Mouse (Mus musculus) erythroid progenitor cell, adult 5-6 weeks (primary cell): Measurements from ENCODE around the gene Vmn1r22. TPM values are rescaled to one million over a fixed set of nuclear protein-coding genes. Genes with fewer than 3 reads are reported as not detected.
"Not testable (repeated sequence)": the region's sequence is repeated elsewhere in the genome, so short reads cannot be mapped to it uniquely, and the experiment has no call there.

Experiments
- ATAC-seq: replicated peaks from 2 replicates; pipeline ENCODE4 v1.8.0; 2016; ENCODE audit warnings: moderate number of reproducible peaks, mild to moderate bottlenecking, moderate TSS enrichment, inconsistent platforms; ENCODE audit not compliant: poor library complexity, low FRiP score, severe bottlenecking
- total RNA-seq, 2 experiments: library from RNA; stranded (forward) in 1 of 2; stranded (reverse) in 1 of 2; fragments of 150-400 nt in 1 of 2; fragments of 186-747, 209-891 nt in 1 of 2; gene quantifications; 2 replicates each; pipeline versions ENCODE4 v1.2.3 to v1.2.4; 2015 to 2017; ENCODE audit warnings: low replicate concordance in 2 of 2

Gene Vmn1r22
- total RNA-seq (2015; ENCODE audit: low replicate concordance) (not detected in 2 replicates), total RNA-seq (2017; ENCODE audit: low replicate concordance) (not detected in 2 replicates)

GRCm38 (mm10) chr6:57907928-57908327 is at the start of gene Vmn1r22:
Gene Vmn1r22 (minus strand): TSS chr6:57908028.
- no peak for ATAC-seq

- no peak for ATAC-seq
Measured at GRCm38 (mm10) chr6:57926738-57927137, 18.9 kb upstream of the Vmn1r22 start, which contains the start of gene Vmn1r23. Gene Vmn1r23 (minus strand): TSS chr6:57926838.

- ATAC-seq: peak; percentile 98
Measured at GRCm38 (mm10) chr6:57859043-57860042, 48.5 kb downstream of the Vmn1r22 start.

- ATAC-seq: not testable (repeated sequence)
Measured at GRCm38 (mm10) chr6:57851177-57851576, 56.7 kb downstream of the Vmn1r22 start.

- no peak for ATAC-seq
Measured at GRCm38 (mm10) chr6:57850286-57850685, 57.5 kb downstream of the Vmn1r22 start, which contains the start of gene Vmn1r21. Gene Vmn1r21 (minus strand): TSS chr6:57850343.

Other genes with a start within 250 kb of the Vmn1r22 start
- gene Pyurf, start 215.9 kb downstream of the Vmn1r22 start, total RNA-seq (2015; ENCODE audit: low replicate concordance): 5.4 and 7.1 TPM in 2 replicates
- 8.4 and 12.8 TPM in 2 replicates for gene Pyurf, start 215.9 kb downstream of the Vmn1r22 start, total RNA-seq (2017; ENCODE audit: low replicate concordance)
- 50.1 and 53.7 TPM in 2 replicates for gene Lancl2, start 205.5 kb downstream of the Vmn1r22 start, total RNA-seq (2015; ENCODE audit: low replicate concordance)
- 38.6 and 56.5 TPM in 2 replicates for gene Lancl2, start 205.5 kb downstream of the Vmn1r22 start, total RNA-seq (2017; ENCODE audit: low replicate concordance)
- 256 and 266 TPM in 2 replicates for gene Vopp1, start 82.9 kb downstream of the Vmn1r22 start, total RNA-seq (2015; ENCODE audit: low replicate concordance)
- 264 and 267 TPM in 2 replicates for gene Vopp1, start 82.9 kb downstream of the Vmn1r22 start, total RNA-seq (2017; ENCODE audit: low replicate concordance)
- not detected in 2 replicates for gene Vmn1r21, start 57.7 kb downstream of the Vmn1r22 start, total RNA-seq (2015; ENCODE audit: low replicate concordance)
- gene Vmn1r21, start 57.7 kb downstream of the Vmn1r22 start, total RNA-seq (2017; ENCODE audit: low replicate concordance): not detected in 2 replicates
- not detected in 2 replicates for gene Vmn1r23, start 18.8 kb upstream of the Vmn1r22 start, total RNA-seq (2015; ENCODE audit: low replicate concordance)
- not detected in 2 replicates for gene Vmn1r23, start 18.8 kb upstream of the Vmn1r22 start, total RNA-seq (2017; ENCODE audit: low replicate concordance)
- gene Vmn1r24, start 53.5 kb upstream of the Vmn1r22 start, total RNA-seq (2015; ENCODE audit: low replicate concordance): not detected in 2 replicates
- gene Vmn1r24, start 53.5 kb upstream of the Vmn1r22 start, total RNA-seq (2017; ENCODE audit: low replicate concordance): not detected in 2 replicates
- gene Vmn1r25, start 72.8 kb upstream of the Vmn1r22 start, total RNA-seq (2015; ENCODE audit: low replicate concordance): not detected in 2 replicates
- not detected in 2 replicates for gene Vmn1r25, start 72.8 kb upstream of the Vmn1r22 start, total RNA-seq (2017; ENCODE audit: low replicate concordance)
- not detected in 2 replicates for gene Vmn1r26, start 107.1 kb upstream of the Vmn1r22 start, total RNA-seq (2015; ENCODE audit: low replicate concordance)
- gene Vmn1r26, start 107.1 kb upstream of the Vmn1r22 start, total RNA-seq (2017; ENCODE audit: low replicate concordance): not detected in 2 replicates